Mouse (Mus musculus): ENCODE measurements around the gene Cfap100.

GRCm38 (mm10) chr6:90431487-90431886 lies 2.9 kb upstream of the Cfap100 start:
- TF ChIP-seq CTCF (IDR thresholded peaks at IDR 0.05; ENCODE audit: low read depth), result no peak
- TF ChIP-seq EP300 (IDR thresholded peaks at IDR 0.05; ENCODE audit: low read depth), result no peak

All from liver, embryonic 14.5 days (tissue).